Mouse (Mus musculus) right cerebral cortex, postnatal 10 days (tissue): ENCODE measurements around the gene Prr5.

ENCODE experiments used
- DNase-seq, 2 experiments: peaks; one replicate each; pipeline ENCODE4 v3.0.0; 2021; ENCODE audit warnings: low spot score in 2 of 2

Prr5 gene

DNA sequence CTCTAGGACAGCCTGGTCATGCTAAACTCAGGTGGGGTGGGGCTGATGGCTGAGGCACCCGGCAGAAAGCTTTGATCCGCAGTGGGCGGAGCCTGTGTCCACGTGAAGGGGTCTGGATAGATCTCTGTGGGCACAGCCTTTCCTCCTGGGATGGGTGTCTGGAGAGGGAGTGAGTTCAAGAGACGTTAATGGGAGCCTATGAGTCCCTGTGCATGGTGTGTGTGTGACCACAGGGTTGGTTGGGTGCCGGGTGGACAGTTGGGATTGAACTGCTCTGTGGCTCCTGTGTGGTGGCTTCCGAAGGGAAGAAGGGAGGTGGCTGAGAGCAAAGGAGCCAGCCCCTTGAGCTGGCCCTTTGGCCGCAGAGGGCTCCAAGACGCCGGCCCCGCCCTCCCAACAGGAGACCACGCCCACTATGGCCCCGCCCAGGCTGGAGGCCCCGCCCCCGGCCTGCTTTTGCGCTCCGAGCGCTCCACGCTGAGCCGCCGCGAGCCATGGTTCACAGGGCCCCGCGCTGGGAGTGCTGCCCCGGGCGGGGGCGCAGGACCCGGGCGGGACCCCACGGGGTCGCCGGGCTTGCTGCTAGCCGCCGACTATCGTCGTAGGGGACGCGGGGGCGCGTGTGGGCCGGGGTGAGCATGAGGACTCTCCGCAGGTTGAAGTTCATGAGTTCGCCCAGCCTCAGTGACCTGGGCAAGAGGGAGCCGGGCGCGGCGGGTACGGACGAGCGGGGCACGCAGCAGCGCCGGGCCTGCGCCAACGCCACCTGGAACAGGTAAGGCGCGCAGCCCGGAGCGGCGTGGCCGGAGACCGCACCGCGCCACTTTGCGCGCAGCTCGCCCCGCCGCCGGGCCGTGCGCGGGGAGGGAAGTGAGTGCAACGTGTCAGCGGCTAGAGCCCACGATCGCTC is 11.4 kb downstream of the Prr5 start:
- peak in 1 of 2 experiments; percentile 74 for DNase-seq

DNA sequence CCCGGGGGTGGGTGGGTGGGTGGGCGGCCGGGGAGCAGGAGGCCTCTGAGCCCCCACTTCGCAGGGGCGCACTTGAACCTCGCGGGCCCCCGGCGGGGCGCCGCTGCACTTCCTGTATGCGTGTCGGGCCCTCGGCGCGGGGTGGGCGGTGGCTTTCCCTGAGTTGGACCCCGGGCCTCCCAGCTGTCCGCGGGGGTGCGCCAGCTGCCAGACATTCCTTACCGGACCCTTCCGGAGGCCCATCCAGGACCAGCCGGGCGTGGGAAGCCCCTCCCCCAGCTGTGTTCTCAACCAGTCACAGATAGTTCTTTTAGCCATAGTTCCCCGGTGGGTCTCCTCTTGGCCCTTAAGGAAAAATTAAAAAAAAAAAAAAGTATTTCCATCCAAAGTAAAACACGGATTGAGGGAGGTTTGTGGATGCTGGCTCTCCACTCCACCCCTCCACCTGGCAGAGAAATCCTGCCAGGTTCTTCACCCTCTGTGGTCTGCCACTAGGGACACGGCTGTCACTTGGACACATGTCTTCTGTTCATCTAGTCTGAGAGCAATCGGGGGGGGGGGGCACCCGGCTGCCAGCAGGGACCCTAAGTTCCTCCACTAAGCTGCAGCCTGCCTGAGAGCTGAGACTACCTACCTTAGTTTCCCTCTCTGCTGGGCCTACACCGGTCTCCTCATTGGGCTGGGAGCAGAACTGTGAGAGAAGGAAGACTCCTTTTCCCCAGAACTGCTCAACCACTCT is 12.2 kb downstream of the Prr5 start:
- peak in 1 of 2 experiments; percentile 46 for DNase-seq

DNA sequence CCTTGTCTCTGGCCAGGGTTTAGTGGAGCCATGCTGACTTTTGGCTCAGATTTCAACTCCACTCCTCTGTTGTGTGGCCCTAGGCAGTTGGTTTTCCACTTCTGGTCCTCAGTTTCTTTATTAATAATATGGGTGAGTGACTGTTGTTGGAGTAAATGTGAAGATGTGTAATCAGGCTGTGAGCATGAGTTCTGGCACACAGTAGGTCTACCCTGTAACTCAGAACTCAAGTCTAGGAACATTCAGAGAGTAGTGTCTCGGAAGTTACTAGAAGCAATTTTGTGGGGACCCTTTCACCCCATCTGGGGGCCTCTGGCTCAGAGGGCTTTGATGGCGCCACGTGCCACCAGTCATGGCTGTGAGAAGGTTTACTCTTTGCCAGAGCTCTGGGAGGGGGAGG is 12.8 kb downstream of the Prr5 start:
- DNase-seq, result no peak

DNA sequence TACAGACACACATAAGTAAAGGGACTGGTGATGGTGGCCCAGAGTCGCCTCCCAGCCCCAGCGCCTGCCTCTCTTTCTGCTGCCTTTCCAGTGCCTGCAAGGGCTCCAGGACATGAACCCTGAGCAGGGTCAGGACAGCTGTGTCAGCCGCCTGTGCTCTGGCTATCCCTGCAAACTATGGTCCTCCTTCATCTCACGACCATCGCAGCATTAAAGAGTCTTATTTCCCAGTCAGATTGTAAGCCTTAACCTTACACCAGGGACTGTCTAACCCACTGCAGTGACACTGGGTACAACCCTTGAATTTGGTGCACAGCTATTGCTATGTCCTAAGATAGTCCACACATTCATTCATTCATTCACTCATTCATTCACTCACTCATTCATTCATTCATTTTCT is 13.4 kb downstream of the Prr5 start:
- DNase-seq, result no peak

DNA sequence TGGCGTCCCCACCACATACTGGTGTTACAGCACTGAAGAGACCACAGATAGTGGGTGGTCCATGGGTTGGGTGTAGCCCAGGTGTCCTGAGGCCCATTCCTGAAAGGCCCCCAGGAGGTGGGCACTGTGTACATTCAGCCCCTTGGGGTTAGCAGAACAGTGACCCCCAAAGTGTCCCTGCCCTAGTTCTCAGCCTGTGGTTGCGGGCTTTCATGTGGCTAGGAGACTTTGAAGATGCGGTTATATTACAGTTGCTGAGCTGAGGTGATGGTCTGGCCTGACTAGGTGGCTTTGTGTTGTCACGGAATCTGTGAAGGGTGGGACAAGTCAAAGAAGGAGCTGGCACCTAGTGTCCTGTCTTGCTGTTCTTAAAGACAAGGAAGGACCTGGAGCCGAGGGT is 15.1 kb downstream of the Prr5 start:
- DNase-seq, result no peak

DNA sequence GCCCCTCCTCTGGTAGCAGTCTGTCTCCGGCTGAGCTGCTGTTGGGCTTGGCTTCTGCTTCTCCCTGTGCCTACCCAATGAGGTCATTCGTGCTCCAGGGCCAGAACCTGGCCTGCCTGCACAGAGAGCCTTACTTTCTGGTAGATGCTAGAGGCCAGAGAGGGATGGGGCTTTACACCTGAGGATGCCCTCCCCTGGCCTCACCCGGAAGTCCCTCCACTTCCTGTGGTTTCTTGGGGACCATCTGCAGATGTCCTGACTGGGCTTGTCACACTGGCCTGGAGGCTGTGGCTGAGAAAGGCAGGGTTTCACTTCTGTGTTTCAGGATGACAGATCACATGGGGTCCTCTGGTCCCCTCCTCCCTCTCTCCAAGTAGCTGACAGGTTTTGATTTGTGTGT is 16.0 kb downstream of the Prr5 start:
- peak in 1 of 2 experiments; percentile 42 for DNase-seq

DNA sequence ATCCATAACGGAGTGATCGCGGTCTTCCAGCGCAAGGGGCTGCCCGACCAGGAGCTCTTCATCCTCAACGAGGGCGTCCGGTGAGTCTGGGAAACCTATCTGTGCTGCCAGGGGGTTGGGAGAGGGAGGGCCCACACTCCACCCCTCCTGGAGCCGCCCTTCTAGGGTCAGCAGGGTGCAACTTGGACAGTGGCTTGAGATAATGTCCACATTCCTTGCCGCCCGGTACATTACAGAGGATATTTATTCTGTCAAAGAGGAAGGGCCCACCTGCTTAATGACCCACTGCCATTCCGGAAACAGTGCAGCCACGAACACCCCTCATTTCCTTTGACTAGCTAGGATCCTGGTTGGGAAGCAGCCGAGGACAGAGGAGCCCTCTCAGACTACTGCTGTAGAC is 18.5 kb downstream of the Prr5 start:
- DNase-seq, result no peak

DNA sequence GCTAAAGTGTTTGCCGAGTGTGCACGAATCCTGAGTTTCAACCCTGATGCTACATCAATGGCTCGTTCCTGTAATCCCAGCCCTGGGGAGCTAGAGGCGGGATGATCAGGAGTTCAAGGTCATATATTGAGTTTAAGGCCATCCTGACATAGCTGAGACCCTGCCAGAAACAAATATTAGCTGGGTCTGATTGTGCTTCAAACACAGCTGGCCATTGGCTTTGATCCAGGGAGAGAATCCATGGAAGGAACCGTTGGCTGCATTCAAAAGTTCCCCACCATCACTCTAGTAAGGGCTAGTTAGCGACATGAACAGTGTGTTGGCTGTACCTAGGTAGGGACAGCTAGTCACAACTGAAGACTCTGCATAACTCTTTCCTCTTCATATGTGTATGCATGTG is 19.9 kb downstream of the Prr5 start:
- DNase-seq, result no peak

DNA sequence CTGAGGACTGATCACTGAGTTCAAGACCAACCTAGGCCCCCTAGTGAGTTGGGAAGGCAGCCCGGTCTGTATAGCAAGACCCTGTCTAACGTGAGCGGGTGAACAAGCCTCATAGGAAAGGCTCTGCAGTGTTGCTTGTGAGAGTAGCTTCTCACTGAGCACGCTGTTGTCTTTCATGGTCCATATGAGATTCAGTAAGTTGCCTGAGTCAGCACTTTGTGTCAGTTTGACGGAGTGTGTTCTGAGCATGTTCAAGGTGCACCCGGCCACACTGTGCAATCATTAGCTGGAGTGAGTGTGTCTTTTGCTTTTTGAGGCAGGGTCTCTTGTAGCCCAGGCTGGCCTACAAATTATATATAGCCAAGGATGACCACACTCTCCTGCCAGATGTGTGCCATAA is 22.1 kb downstream of the Prr5 start:
- DNase-seq, result no peak

DNA sequence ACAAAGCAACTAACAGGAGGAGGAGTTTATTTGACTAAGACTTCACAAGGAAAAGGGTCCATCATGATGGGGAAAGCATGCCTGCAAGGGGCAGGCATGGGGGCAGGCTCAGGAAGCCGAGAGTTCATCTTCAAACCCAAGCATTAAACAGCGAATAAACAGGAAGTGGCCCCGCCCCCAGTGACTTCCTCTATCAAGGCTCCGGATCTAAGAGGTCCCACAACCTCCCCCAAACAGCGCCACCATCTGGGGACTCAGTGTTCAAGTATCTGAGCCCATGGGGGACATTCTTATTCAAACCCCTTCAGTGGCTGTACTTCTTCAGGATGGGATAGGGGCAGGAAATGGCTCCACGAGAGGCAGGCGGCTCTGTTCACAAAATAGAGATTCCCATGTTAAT is 23.2 kb downstream of the Prr5 start:
- no peak for DNase-seq

DNA sequence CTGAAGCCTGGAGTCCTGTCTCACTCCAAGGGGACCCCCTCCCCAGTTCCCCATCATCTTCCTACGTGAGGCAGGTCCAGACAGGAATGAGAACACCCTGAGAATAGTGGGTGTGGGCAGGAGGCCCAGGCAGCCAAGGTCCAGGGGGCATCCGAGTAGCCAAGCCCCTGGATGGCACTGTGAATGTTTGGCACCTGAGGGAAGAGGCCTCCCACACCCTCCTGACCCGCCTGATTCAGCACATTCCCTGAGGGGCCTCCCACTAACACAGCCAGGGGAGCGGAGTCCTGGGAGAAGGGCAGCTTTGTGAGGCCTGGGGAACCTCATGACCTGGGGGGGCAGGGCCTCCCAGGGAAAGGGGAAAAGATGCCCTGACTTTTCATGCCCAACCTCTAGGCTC is 26.6 kb downstream of the Prr5 start:
- no peak for DNase-seq

DNA sequence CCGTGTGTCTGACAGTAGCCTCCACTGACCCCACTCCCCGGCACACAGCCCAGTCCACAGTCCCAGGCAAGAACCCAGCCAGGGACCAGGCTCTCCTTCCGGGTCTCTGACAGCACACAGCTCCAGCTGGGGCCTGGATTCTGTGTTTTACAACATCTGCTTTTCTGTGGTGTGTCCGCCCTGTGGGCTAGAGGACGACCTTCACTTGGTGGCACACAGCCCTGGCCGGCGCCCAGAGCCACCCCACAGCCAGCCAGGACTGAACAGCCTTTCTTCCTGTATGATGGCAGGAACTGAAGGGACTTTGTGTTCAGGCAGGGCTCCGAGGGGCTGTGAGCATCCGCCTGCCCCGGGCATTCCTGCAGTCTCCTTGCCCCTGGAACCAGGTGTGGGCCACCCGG is 28.2 kb downstream of the Prr5 start:
- DNase-seq, result peak; percentile 86 to 90

DNA sequence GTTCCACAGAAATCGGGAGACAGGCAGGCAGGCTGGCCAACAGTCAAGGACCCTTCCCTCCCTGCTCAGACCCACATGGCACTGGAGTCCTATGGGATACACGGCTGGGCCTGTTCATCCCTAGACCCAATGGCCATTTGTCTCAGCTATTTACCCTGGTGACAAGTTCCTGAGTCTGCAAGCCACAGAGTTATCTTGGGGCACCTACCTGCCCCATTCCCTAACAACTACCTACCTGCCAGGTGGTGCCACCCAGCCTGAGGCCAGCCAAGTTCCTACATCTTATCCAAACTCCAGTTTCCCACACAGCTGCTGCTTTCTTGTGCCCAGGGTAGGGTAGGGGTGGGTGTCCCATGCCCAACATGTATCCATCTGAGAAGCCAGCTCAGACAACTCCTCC is 28.8 kb downstream of the Prr5 start:
- DNase-seq, result no peak

DNA sequence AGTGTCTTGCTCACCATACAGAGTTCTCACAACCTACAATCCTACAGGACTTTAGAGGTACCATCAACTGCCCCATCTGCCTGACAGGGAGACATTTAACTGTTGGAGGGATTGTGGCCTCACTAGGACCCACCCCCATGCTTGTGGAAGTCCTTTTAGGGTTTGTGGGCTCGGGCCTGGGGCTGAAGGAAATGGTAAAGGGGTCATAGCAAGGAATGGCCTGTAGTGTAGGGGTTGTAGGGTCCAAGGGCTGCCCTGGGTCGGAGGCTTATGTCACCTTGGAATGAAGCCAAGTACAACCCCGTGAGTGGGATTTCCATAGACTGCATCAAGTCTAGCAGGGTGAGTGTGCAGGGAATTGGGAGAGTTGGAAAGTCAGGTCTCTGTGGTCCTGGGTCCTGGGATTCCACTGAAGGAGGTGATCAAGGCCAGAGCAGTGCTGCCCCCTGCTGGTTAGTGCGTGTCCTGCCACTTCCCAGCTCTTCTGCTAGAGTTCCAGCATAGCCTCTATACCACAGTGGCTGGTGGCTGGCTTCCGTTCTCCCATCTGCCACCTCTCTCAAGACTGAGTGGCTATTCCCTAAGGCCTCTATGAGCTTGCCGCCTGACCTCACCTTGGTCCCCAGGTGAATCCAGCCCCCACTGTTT is 30.9 kb downstream of the Prr5 start:
- peak in 1 of 2 experiments; percentile 61 for DNase-seq

DNA sequence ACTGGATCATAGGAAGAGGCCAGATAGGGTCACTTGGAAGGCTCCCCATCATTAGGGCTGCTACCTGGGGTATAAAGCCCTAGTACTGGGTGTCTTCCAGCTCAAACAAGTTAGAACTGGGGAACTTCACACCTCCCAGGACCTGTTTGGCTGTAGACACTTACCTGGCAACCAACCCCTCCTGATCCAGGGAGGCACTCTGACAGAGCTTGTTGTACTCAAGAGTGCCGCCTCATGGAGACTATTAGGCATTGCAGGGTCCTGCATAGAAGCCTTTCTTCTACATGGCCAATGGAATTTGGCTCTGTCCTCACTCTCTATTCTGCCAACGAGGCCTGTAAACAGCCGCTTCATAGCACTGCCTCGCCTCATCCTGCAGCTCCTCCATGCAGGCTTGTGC is 32.5 kb downstream of the Prr5 start:
- DNase-seq, result peak; percentile 51 to 53

DNA sequence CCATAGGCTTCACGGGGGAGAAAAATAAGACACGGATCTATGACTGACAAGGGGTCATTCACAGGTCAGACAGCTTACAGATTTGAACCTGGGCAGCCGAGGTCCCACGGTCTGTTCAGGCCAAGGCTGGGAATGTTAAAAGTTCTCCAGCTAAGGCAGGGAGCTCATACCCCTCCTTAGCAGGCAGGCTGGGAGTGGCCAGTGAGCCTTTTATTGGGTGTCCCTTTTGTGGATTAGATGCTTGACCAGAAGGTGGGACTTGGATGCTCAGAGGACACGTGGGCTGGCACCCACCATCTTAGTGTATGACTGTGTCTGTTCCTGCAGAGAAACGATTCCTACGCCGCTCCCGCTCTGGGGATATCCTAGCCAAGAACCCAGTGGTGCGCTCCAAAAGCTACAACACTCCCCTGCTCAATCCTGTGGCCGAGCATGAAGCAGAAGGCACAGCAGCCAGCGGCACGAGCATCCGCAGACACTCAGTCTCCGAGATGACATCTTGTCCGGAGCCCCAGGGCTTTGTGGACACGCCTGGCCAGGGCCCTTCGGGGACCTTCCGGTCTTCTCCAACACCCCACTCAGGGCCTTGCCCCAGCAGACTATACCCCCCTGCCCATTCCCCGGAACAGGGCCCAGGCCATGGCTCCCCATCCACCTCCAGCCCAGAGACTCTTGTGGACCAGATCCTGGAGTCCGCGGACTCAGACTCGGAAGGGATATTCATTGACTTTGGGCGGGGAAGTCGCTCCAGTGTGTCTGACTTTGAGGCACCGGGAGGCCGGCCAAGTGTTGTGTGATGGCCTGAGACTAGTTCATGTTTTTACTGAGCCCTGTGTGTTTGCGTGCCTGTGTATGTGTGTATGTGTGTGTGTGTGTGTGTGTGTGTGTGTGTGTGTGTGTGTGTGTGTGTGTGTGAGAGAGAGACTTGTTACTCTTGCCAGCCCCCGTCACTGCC is 33.2 kb downstream of the Prr5 start:
- no peak for DNase-seq

DNA sequence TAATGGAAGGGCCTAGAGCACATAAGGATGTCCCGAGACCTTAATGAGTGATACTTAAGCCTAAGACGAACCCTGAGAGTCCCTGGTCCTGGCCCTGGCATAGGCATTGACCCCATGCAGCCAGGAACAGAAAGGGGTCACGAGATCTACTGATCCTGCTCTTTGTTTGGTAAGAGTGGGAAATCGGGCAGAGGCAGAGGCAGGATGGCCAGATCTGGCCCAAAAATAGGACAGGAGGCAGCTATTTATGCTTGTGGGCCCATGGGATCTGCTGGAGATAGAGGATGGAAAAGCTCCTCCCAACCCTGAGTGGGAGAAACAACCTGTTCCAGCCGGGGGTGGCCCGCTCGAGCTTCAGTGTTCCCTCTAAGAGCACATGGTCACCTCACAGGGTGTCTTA is 34.6 kb downstream of the Prr5 start:
- DNase-seq, result no peak

DNA sequence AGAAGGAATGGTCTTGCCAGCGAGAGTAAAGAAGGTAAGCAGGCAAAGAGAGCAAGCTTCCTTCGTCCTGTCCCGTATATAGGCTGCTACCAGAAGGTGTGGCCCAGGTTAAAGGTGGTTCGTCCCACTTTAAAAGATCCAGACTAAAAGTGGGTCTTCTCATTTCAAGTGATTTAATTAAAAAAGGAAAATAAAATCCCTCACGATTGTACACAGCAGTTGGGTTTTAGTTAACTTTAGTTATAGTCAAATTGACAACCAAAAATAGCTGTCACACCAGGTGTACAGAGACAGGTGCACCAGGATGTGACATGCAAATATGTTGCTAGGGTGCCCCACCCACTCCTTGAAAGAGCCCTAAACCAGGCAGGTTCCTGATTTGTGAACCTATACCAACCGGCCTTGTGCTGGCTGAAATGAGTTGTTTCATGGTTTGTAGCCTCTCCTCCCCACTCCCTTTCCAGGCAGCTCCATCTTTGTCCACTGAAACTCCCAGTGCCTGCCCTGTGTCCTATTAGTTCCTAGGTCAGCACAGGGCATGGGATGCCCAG is 36.0 kb downstream of the Prr5 start:
- DNase-seq, result no peak

DNA sequence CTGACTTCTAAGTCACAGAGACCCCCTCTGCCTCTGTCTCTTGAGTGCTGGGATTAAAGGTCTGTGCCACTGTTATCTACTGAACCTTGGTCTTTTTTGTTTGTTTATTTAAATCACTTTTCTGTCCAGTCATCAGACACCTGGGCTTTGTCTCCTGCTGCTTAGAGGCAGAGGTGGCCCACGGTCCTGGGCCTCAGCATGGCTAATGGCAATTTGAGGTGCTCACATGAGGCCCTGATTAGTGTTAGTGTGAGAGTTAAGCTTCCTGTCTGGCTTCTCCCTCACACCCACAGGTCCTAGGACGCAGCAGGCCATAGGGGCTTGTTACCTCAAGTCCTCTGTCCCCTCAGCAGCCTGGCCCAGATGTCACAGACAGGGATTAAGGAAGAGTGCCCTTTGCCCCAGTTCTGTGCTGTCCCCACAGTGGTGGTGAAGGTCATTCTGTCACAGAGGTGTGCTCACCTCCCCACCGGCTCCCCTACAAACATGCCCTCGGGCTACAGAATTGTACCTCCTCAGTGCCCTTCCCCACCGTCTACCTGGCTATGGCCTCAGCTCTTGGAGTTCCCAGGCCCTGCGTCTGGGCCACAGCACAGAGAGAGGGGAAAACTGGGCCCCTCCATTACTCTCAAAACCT is 37.7 kb downstream of the Prr5 start:
- no peak for DNase-seq

DNA sequence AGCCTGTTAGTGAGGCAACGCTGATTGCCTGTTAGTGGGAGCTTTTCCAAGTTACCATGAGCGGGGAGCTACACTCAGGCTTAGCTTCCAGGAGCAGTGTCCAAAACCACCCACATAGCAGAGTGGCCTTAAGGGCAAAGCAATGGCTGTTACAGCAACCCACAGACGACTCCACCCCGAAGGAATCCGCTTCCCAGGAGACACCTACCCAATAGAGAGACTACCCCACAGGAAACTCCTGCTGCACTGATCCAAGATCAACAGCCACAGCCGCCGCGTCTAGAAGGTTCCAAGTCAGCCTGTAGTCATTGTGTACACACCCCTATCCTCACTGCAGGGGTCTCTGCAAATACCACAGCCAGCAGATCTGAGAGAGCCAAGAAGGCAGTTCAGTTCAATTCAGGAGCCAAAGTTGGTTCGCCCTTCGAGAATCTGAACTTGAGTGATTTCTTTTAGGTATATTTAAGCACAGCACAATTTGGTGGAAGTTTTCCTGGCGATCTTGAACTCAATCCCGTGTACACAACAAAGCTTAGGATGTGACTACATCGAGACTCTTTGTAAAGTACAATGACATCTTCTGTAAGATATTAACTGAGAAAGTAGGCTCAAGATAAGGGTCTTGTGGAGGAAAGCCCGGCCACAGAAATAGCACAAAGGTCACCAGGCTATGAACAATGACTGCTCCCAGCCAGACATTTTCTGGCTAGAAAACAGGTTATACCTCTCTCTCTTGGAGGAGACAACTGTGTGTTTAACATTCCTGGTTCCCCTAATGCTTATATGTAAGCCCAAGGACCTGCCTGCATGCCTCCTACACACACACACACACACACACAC is 43.4 kb downstream of the Prr5 start:
- DNase-seq, result no peak
